Mouse (Mus musculus) liver, adult 2 months (tissue): Measurements from ENCODE around the gene Olfr97. TPM values are rescaled to one million over a fixed set of nuclear protein-coding genes. Genes with fewer than 3 reads are reported as not detected.
A peak's percentile ranks its signal among the peaks of the same experiment; 100 is the strongest.
"Not testable (repeated sequence)": the region's sequence is repeated elsewhere in the genome, so short reads cannot be mapped to it uniquely, and the experiment has no call there.

Source experiments
- DNase-seq: peaks from one replicate; pipeline ENCODE4 v3.0.0-alpha.2; 2011; ENCODE audit warnings: low read depth, low spot score; ENCODE audit errors: extremely low read depth
- H3K27ac ChIP-seq: fragments of 200-500 bp; replicated peaks from 2 replicates; pipeline ENCODE4 v1.5.1; 2012; ENCODE audit warnings: low read depth, mild to moderate bottlenecking, control low read depth, inconsistent platforms, low read length; ENCODE audit not compliant: insufficient read depth
- H3K27me3 ChIP-seq: fragments of 200-500 bp; 2 replicates; pipeline ENCODE4 v1.6.1; 2012; ENCODE audit warnings: mild to moderate bottlenecking, moderate library complexity, low read length, inconsistent platforms; ENCODE audit not compliant: control insufficient read depth, insufficient read depth
- H3K36me3 ChIP-seq: fragments of 200-500 bp; 2 replicates; pipeline ENCODE4 v1.6.1; 2012; ENCODE audit warnings: low read length, inconsistent platforms; ENCODE audit not compliant: control insufficient read depth, insufficient read depth
- H3K4me1 ChIP-seq: fragments of 200-500 bp; 2 replicates; pipeline ENCODE4 v1.6.1; 2011; ENCODE audit warnings: low read length; ENCODE audit not compliant: control insufficient read depth, insufficient read depth
- H3K4me3 ChIP-seq: fragments of 200-500 bp; 2 replicates; pipeline ENCODE4 v1.5.1; 2011; ENCODE audit warnings: low read depth, mild to moderate bottlenecking, control low read depth, low read length, moderate library complexity; ENCODE audit not compliant: insufficient read depth
- H3K79me2 ChIP-seq: fragments of 200-500 bp; 2 replicates; pipeline ENCODE4 v1.6.1; 2012; ENCODE audit warnings: inconsistent platforms, mild to moderate bottlenecking, low read length, moderate library complexity; ENCODE audit not compliant: control insufficient read depth, insufficient read depth
- H3K9ac ChIP-seq: fragments of 200-500 bp; 2 replicates; pipeline ENCODE4 v1.6.1; 2012; ENCODE audit warnings: low read depth, mild to moderate bottlenecking, control low read depth, inconsistent platforms, low read length
- CTCF ChIP-seq: fragments of 200-500 bp; IDR thresholded peaks from 2 replicates; pipeline ENCODE4 v1.5.1; 2011; ENCODE audit warnings: low read depth, low read length, control low read depth
- POLR2A ChIP-seq: fragments of 200-500 bp; IDR thresholded peaks from 2 replicates; pipeline ENCODE4 v1.6.1; 2011; ENCODE audit warnings: low read length, control low read depth; ENCODE audit not compliant: insufficient read depth; ENCODE audit errors: extremely low read depth
- WGBS: fragments of 180-500 bp; shearing (Covaris S2); methylation state at CpG from one replicate; pipeline ENCODE4 v1.1.7; 2018; 5-methylcytosine and 5-hydroxymethylcytosine counted together
- polyA plus RNA-seq: library from polyadenylated mRNA; depleted of rRNA; stranded (reverse); fragments of >200 nt; gene quantifications from 2 replicates; pipeline ENCODE4 v1.2.3, GENCODE M21; 2012; rRNA removed
- total RNA-seq: library from RNA; depleted of rRNA; stranded (reverse); fragments of >200 nt; gene quantifications from 2 replicates; pipeline ENCODE4 v1.2.3, GENCODE M21; 2014; rRNA removed

The Olfr97 gene
- not detected in 2 replicates for total RNA-seq
- polyA plus RNA-seq: not detected in 2 replicates

DNA sequence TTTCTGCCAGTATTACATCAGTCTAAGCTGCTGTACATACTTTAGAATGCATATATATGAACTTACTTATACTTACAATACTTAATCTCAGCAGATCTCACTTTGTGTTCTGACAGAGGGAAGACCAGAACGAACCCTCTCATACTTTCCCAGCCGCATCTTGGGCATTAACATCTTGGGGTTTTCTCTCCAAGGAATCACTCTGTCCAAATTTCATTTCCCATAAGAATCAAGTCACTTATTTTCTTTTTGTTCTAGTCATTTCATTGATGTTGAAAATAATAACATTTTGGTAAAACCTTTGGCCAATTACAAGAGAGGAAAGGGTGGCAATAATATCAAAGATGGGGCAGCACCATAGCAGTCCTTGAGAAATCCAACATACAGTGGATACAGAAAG is at the start of gene Olfr97:
Gene Olfr97 (minus strand): TSS at position 101 of the 400 bp plus-strand sequence.
- DNase-seq, H3K36me3 ChIP-seq, H3K9ac ChIP-seq, H3K27me3 ChIP-seq, H3K4me1 ChIP-seq, H3K79me2 ChIP-seq, H3K27ac ChIP-seq, H3K4me3 ChIP-seq: not testable (repeated sequence)
- 87% methylated on average over 2 of the region's 2 CpGs for WGBS

DNA sequence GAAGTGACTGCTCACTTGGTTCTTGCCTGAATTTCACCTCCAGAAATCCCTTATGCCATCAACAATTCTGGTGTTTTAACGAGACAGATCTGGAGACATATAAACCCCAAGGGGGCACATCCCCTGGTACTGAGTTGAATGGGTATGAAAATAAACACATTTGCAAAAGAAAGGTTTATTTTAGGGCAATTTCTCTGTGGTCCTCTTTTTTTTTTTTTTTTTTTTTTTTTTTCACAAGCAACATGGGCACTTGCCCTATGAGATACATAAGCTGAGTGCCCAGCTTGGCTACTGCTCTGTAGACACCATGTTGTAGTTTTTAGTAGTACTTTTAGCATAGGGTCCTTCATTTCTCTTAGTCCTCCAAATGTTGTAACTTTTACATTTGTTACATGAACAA is 46.2 kb upstream of the Olfr97 start, which contains the start of gene Olfr99:
Gene Olfr99 (minus strand): TSS at position 101 of the 400 bp plus-strand sequence.
- Histone ChIP-seq H3K9ac (no peak within 1 kb of the TSS), H3K27me3 (no peaks in the 10 kb centered on the region), H3K27ac (no peak within 1 kb of the TSS), H3K4me1 (no peaks in the 10 kb centered on the region), H3K4me3 (no peak within 1 kb of the TSS), H3K36me3 (no peaks in the 10 kb centered on the region), H3K79me2 (no peaks in the 10 kb centered on the region)
- 84% methylated on average over 1 of the region's 1 CpGs for WGBS
- DNase-seq: no peak
- TF ChIP-seq CTCF: no peak
- TF ChIP-seq POLR2A: no peak

DNA sequence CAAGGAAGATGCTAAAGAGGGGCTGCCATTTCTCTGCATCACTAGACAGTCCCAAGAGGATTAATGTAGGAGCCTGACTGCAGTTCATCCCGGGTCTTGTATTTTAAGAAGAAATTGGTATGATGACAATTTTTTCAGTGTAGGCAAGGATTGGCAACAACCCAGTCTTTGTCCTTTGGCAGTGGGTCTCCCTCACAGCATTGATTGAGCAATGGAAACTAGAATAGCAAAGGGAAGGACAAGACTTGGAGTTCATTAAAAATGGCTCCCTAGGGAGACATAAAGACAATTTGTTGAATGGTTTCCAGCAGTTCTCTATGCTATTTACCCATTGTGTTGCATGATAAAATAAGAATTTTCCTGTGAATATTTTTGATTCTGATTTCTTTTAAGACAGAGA is 43.2 kb upstream of the Olfr97 start:
- Histone ChIP-seq H3K9ac (no peak overlapping the region), H3K27ac (no peak overlapping the region), H3K4me1 (no peaks in the 10 kb centered on the region), H3K79me2 (no peaks in the 10 kb centered on the region), H3K36me3 (no peaks in the 10 kb centered on the region), H3K4me3 (no peak overlapping the region), H3K27me3 (no peaks in the 10 kb centered on the region)
- DNase-seq: no peak
- no peak for TF ChIP-seq CTCF
- no peak for TF ChIP-seq POLR2A
- WGBS: 91% methylated on average over 1 of the region's 1 CpGs

DNA sequence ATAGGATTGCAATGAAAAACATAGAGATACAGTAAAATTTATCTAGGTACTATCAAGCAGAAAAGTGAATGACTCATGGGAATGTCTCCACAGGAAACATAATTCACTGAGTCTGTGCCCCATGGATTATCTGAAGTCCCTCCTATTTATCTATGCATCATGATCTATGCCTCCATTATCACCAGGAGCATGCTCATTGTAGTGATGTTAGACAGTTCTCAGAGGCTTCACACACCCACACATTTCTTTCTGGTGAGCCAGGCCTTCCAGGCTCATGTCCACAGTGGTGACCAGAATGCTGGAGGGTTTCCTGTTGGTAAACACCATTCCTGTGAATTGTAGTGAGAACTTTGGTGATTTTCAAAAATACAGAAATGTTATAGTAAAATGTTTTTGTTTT is 39.4 kb upstream of the Olfr97 start:
- no peaks in the 10 kb centered on the region for H3K79me2 ChIP-seq
- no peaks in the 10 kb centered on the region for H3K36me3 ChIP-seq
- no peak for TF ChIP-seq CTCF
- no peak for TF ChIP-seq POLR2A
- no peak for DNase-seq
- no peak overlapping the region for H3K9ac ChIP-seq
- no peak overlapping the region for H3K4me3 ChIP-seq
- H3K4me1 ChIP-seq: no peaks in the 10 kb centered on the region
- no peaks in the 10 kb centered on the region for H3K27me3 ChIP-seq
- H3K27ac ChIP-seq: no peak overlapping the region

DNA sequence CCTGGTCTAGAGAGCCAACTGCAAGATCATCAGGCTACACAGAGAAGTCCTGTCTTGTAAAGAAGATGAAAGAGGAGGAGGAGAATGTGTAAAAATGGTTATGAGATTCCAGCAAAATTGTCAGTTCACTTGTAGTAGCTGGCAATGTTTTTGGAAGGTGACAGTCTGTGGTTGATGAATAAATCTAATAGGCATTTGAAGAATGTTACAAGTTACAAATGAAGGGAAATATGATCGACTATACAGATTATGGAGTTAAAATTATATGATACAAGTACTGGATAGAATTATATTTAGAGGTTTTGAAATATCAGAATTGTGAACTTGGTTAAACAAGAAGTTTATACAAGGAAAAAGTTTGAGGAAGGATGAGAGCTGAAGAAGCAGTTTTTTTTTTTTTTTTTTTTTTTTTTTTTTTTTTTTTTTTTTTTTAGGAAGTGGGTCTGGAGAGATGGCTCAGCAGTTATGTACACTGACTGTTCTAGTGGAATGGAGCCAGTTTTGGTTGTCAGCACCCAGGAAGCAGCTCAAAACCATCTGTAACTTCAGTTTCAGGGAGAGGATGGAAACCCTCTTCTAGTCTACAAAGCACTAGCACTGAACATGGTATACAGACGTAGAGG is 38.6 kb upstream of the Olfr97 start:
- Histone ChIP-seq H3K27ac (no peak overlapping the region), H3K4me1 (no peaks in the 10 kb centered on the region), H3K27me3 (no peaks in the 10 kb centered on the region), H3K79me2 (no peaks in the 10 kb centered on the region), H3K4me3 (no peak overlapping the region), H3K9ac (no peak overlapping the region), H3K36me3 (no peaks in the 10 kb centered on the region)
- no peak for TF ChIP-seq POLR2A
- TF ChIP-seq CTCF: no peak
- DNase-seq: peak; percentile 31
- 74% methylated on average over 2 of the region's 2 CpGs for WGBS

DNA sequence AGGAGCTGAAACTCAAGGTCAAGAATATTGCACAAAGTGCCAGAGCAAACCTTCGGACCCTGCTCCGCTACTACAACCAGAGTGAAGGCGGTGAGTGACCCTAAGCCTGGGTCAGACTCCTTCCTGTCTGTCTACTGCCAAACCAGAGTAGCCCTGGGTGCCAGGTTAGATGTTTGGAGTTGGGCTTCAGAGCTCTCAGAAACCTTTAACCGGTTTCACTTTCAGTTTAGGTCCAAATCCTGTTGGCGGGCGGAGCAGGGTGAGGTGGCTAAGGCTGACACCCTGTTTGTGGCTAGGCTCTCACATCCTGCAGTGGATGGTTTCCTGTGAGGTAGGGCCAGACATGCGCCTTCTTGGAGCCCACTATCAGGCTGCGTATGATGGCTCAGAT is 33.6 kb upstream of the Olfr97 start:
- peak overlapping the region; percentile 80 for H3K4me3 ChIP-seq
- 13% methylated on average over 8 of the region's 8 CpGs for WGBS
- peak overlapping the region; percentile 55 for H3K27ac ChIP-seq
- no peaks in the 10 kb centered on the region for H3K4me1 ChIP-seq
- peak overlapping the region; percentile 56 for H3K9ac ChIP-seq
- H3K36me3 ChIP-seq: no peaks in the 10 kb centered on the region
- H3K27me3 ChIP-seq: no peaks in the 10 kb centered on the region
- peak; percentile 88 for DNase-seq
- no peak for TF ChIP-seq CTCF
- TF ChIP-seq POLR2A: no peak
- H3K79me2 ChIP-seq: no peaks in the 10 kb centered on the region
